Mouse (Mus musculus): ENCODE measurements at regions not wholly inside any gene's neighbourhood (a gene's known extent, or its start where the extent isn't known, plus 50 kb on each side); places are given as distances from the start of the nearest gene placed in this dataset.

GRCm38 (mm10) chr6:67151515-67151914 is 86.5 kb upstream of the Serbp1 start:
- DNase-seq (ENCODE audit: low spot score) = no peak

GRCm38 (mm10) chr6:67149425-67149824 is 88.6 kb upstream of the Serbp1 start:
- DNase-seq (ENCODE audit: low spot score) = no peak

- DNase-seq (ENCODE audit: low spot score) = no peak
Observed at GRCm38 (mm10) chr6:67146708-67147107, 91.3 kb upstream of the Serbp1 start.

GRCm38 (mm10) chr6:67145969-67146368 is 92.0 kb upstream of the Serbp1 start:
- no peak for DNase-seq (ENCODE audit: low spot score)

GRCm38 (mm10) chr6:67144946-67145716 is 92.8 kb upstream of the Serbp1 start:
- DNase-seq (ENCODE audit: low spot score) = no peak

- peak; percentile 28 for DNase-seq (ENCODE audit: low spot score)
Observed at GRCm38 (mm10) chr6:67142179-67142578, 95.8 kb upstream of the Serbp1 start.

- DNase-seq (ENCODE audit: low spot score) = no peak
Observed at GRCm38 (mm10) chr6:67140645-67141250, 97.2 kb upstream of the Serbp1 start.

- DNase-seq (ENCODE audit: low spot score) = no peak
Observed at GRCm38 (mm10) chr6:67139012-67139375, 99.0 kb upstream of the Serbp1 start.

- DNase-seq (ENCODE audit: low spot score) = no peak
Observed at GRCm38 (mm10) chr6:67138302-67139011, 99.5 kb upstream of the Serbp1 start.

GRCm38 (mm10) chr6:67137482-67137881 is 100.2 kb upstream of the Gadd45a start:
- no peak for DNase-seq (ENCODE audit: low spot score)

GRCm38 (mm10) chr6:67134915-67135314 is 97.7 kb upstream of the Gadd45a start:
- peak; percentile 10 for DNase-seq (ENCODE audit: low spot score)

- DNase-seq (ENCODE audit: low spot score) = no peak
Observed at GRCm38 (mm10) chr6:67130540-67131301, 93.5 kb upstream of the Gadd45a start.

- no peak for DNase-seq (ENCODE audit: low spot score)
Observed at GRCm38 (mm10) chr6:67129626-67130025, 92.4 kb upstream of the Gadd45a start.

GRCm38 (mm10) chr6:67128503-67129463 is 91.5 kb upstream of the Gadd45a start:
- DNase-seq (ENCODE audit: low spot score) = no peak

- no peak for DNase-seq (ENCODE audit: low spot score)
Observed at GRCm38 (mm10) chr6:67127727-67128126, 90.5 kb upstream of the Gadd45a start.

- DNase-seq (ENCODE audit: low spot score) = no peak
Observed at GRCm38 (mm10) chr6:67125715-67126312, 88.6 kb upstream of the Gadd45a start.

- no peak for DNase-seq (ENCODE audit: low spot score)
Observed at GRCm38 (mm10) chr6:67124089-67124488, 86.8 kb upstream of the Gadd45a start.

GRCm38 (mm10) chr6:67123071-67123470 is 85.8 kb upstream of the Gadd45a start:
- no peak for DNase-seq (ENCODE audit: low spot score)

- no peak for DNase-seq (ENCODE audit: low spot score)
Observed at GRCm38 (mm10) chr6:67116306-67116705, 79.0 kb upstream of the Gadd45a start.

- no peak for DNase-seq (ENCODE audit: low spot score)
Observed at GRCm38 (mm10) chr6:67115505-67116303, 78.4 kb upstream of the Gadd45a start.
